In the genomic region with DNA sequence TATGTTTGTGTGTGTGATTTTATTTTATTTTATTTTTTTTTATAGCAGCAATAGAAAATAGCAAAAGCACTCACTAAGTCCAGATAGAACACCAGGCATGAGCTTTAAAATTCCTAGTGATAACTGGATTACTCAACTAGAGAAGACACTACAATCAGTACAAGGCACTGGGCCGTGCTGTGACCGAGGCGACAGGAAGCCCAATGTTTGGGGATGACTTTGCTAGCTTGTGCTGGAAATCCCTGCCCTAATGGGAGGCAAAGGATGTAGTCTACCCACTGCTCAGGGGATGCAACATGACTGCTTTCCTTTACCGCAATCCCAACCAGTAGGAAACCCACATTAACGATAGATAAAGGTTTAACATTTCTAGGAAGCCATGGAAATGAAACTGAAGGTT, we compare ENCODE assay signal across 22 mouse cellular contexts. TPM values are rescaled to one million over a fixed set of nuclear protein-coding genes. Genes with fewer than 3 reads are reported as not detected.
A peak's percentile ranks its signal among the peaks of the same experiment; 100 is the strongest.
DNase-seq lines count a peak whose midpoint lies in the region; ATAC-seq and TF ChIP-seq lines count a peak whose summit lies in the region.
"Had no signal": no experiment of that assay in that cellular context is flagged by ENCODE, and none has a peak within 500 bp of the region (broad histone marks: within the 10 kb centered on the region; RNA-seq: fewer than 3 reads in every experiment).

No protein-coding gene starts in this region.

- peak; percentile 56 for ATAC-seq in CD4-positive, CD25-positive, alpha-beta regulatory T cell, adult 4 months
- peak; percentile 33 for ATAC-seq in inflammation-experienced regulatory T-cells, adult 6 months
- ATAC-seq: forebrain, embryonic 14.5 days; forebrain, embryonic 16.5 days had no signal

- peaks cover 16% of the 10 kb centered on the region for H3K4me1 ChIP-seq in heart, adult 2 months (ENCODE audit: control insufficient read depth, insufficient read depth, low read length)
- H3K4me1 ChIP-seq: embryonic facial prominence, embryonic 13.5 days; forebrain, embryonic 12.5 days had no signal

- WGBS in heart, adult 2 months: 32% methylated on average over 5 of the region's 5 CpGs

- intact Hi-C loops in heart, adult 2 months (cut with DNase I): no loop called here

- DNase-seq in CD4-positive, CD25-positive, alpha-beta regulatory T cell, adult 2 months (ENCODE audit: low read depth, low spot score): peak; percentile 14
- no peak for DNase-seq in heart, adult 2 months
- no peak for DNase-seq in kidney, postnatal 25 days
- DNase-seq: adrenal gland, adult 2 months; adrenal gland, postnatal 10 days; adrenal gland, postnatal 25 days; cerebellum, adult 11 months; cerebellum, adult 18-20 months; cerebellum, adult 8-10 months; cerebellum, adult 9-11 months; cerebellum, postnatal 14 days; cerebellum, postnatal 36 days; embryo, embryonic 11 days had no signal

- H3K9ac ChIP-seq in heart, adult 2 months (ENCODE audit: low read depth, low read length): no peak overlapping the region
- H3K9ac ChIP-seq: embryonic facial prominence, embryonic 13.5 days; embryonic facial prominence, embryonic 15.5 days; forebrain, embryonic 12.5 days had no signal

- no peak for TF ChIP-seq CTCF in heart, adult 2 months (IDR thresholded peaks at IDR 0.05)

- peaks cover 14% of the 10 kb centered on the region for H3K36me3 ChIP-seq in heart, adult 2 months (ENCODE audit: control insufficient read depth, insufficient read depth, low read length)
- H3K36me3 ChIP-seq: embryonic facial prominence, embryonic 15.5 days had no signal

- no peak for TF ChIP-seq POLR2A in heart, adult 2 months (IDR thresholded peaks at IDR 0.05; ENCODE audit: insufficient read depth, low read depth, low read length)

- H3K79me2 ChIP-seq in heart, adult 2 months (replicated peaks; ENCODE audit: control insufficient read depth, insufficient read depth, low read length): peaks cover 6% of the 10 kb centered on the region; the same call in 1 of the 2 replicates

- no peak overlapping the region for H3K4me3 ChIP-seq in heart, adult 2 months
- H3K4me3 ChIP-seq: embryonic facial prominence, embryonic 13.5 days; embryonic facial prominence, embryonic 15.5 days; erythroblast, embryonic 14.5 days; forebrain, embryonic 10.5 days; forebrain, embryonic 12.5 days had no signal

- H3K27me3 ChIP-seq in heart, adult 2 months (ENCODE audit: control insufficient read depth, insufficient read depth, low read length): no peaks in the 10 kb centered on the region
- H3K27me3 ChIP-seq: embryonic facial prominence, embryonic 13.5 days; embryonic facial prominence, embryonic 15.5 days; forebrain, embryonic 12.5 days had no signal

- no peak for TF ChIP-seq EP300 in heart, adult 2 months (IDR thresholded peaks at IDR 0.05; ENCODE audit: insufficient read depth, low read depth, low read length)

- no peak overlapping the region for H3K27ac ChIP-seq in heart, adult 2 months
- H3K27ac ChIP-seq: embryonic facial prominence, embryonic 13.5 days; embryonic facial prominence, embryonic 15.5 days; forebrain, embryonic 10.5 days; forebrain, embryonic 12.5 days had no signal

RNA-seq across cellular contexts. Expression of a gene that starts 10.2 kb away (rescaled TPM):
- 10 to 100 TPM; 43.6 to 68.9 TPM for polyA plus RNA-seq in CD4-positive, CD25-positive, alpha-beta regulatory T cell, adult 4 months (2017; shearing (Covaris generic))
- 10 to 100 TPM; 35.9 to 45.7 (median 41.6) TPM for polyA plus RNA-seq in inflammation-experienced regulatory T-cells, adult 6 months (2017; shearing (Covaris generic))
- 10 to 100 TPM; 34.6 to 35.4 TPM for total RNA-seq in heart, adult 2 months (2021)
- polyA plus RNA-seq in heart, adult 2 months (2012; rRNA removed): 16.6 and 24.6 TPM in 2 replicates

RNA-seq across cellular contexts. Expression of a gene that starts 41.6 kb away (rescaled TPM):
- 10 to 100 TPM; 93.1 to 95.5 TPM for polyA plus RNA-seq in CD4-positive, CD25-positive, alpha-beta regulatory T cell, adult 4 months (2017; shearing (Covaris generic))
- polyA plus RNA-seq in inflammation-experienced regulatory T-cells, adult 6 months (2017; shearing (Covaris generic)): 100 to 1,000 TPM in 1 of 3 experiments, 10 to 100 TPM in 2; 87.9 to 115 (median 99.9) TPM
- total RNA-seq in heart, adult 2 months (2021): 10 to 100 TPM; 30.1 to 32.1 TPM
- 13.7 and 24.8 TPM in 2 replicates for polyA plus RNA-seq in heart, adult 2 months (2012; rRNA removed)
